Mouse (Mus musculus) mature B cell (primary cell): ENCODE results near the gene Vmn1r8.
"Not testable (repeated sequence)": the region's sequence is repeated elsewhere in the genome, so short reads cannot be mapped to it uniquely, and the experiment has no call there.

Source experiments
- in situ Hi-C: fragments of 300-500 bp; cut with MboI; formaldehyde crosslinking; loops from 2 replicates; pipeline ENCODE4 v1.14.3; 2019

Gene Vmn1r8

DNA sequence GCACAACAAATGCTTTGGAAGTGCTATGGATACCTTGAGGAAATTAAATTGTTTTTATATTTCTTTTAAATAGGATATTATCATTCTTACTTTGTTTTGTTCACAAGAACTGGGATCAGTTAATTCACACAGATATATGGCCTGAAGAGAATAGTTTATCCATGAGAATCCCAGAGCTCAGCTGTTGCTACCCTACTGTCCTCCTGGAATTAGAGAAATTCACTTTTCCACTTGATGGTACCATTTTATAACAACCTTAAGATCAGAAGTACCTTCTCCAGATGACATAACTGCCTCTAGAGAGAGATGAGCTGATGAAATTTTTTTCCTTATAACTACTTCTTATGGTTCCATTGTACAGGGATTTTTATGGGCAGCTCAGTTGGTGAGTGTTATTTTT is at the start of gene Vmn1r8:
Gene Vmn1r8 (plus strand): TSS at position 301 of the 400 bp plus-strand sequence.
- in situ Hi-C loops, result no loop called here

DNA sequence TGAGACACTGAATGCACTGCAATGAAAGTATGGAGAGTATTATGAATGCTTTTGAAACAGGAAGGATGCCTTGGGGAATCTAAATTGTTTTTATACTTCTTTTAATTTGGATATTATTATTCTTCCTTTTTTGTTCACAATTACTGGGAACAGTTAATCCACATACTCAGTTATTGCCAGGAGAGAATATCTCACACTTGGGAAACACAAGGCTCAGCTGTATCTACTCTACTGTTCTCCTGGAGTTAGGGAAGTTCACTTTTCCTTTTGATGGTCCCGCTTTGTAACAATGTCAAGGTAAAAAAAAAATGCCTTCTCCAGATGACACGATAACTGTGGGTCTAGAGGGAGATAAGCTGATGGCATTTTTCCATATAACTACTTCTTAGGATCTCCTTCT is 35.1 kb upstream of the Vmn1r8 start, which contains the start of gene Vmn1r6:
Gene Vmn1r6 (plus strand): TSS at position 301 of the 400 bp plus-strand sequence.
- in situ Hi-C loops, result no loop called here

- in situ Hi-C loops, result not testable (repeated sequence)
Measured at GRCm38 (mm10) chr6:57025224-57025623, 6.9 kb upstream of the Vmn1r8 start, which contains the start of gene Vmn1r7. Gene Vmn1r7 (minus strand): TSS chr6:57025324.

GRCm38 (mm10) chr6:57034674-57035073 is 2.6 kb downstream of the Vmn1r8 start:
- in situ Hi-C loops, result no loop called here

GRCm38 (mm10) chr6:57063730-57064129 is 31.6 kb downstream of the Vmn1r8 start:
- in situ Hi-C loops, result no loop called here

DNA sequence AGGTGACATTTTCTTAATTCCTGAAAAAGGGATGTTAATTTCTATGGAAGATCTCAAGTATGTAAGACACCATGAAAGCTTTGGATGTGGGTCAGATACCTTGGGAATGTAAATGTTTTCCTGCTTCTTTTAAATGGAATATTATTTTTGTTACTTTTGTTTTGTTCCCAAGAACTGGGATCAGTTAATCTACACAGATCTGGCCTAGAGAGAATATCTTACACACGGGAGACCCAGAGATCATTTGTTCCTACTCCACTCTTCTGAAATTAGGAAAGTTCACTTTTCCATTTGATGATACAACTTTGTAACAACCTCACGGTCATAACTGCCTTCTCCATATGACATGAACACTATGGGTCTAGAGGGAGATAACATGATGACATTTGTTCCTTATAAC is 34.4 kb downstream of the Vmn1r8 start, which contains the start of gene Vmn1r9:
Gene Vmn1r9 (plus strand): TSS at position 301 of the 400 bp plus-strand sequence.
- in situ Hi-C loops, result no loop called here
